Mouse (Mus musculus): Measurements from ENCODE around the gene Mgam.

- TF ChIP-seq CTCF (IDR thresholded peaks at IDR 0.05; ENCODE audit: extremely low read depth, insufficient read depth, low read length) (no peak), POLR2A (IDR thresholded peaks at IDR 0.05; ENCODE audit: extremely low read depth, insufficient read depth, low read length) (no peak)
Measured at GRCm38 (mm10) chr6:40660930-40661329, 32.3 kb downstream of the Mgam start.
